In genomic region chr16:13250061-13250460, GRCm38 (mm10) we compare ENCODE assay signal across 30 mouse cellular contexts. TPM values are rescaled to one million over a fixed set of nuclear protein-coding genes. Genes with fewer than 3 reads are reported as not detected.
DNase-seq lines count a peak whose midpoint lies in the region; ATAC-seq and TF ChIP-seq lines count a peak whose summit lies in the region.
"Had no signal": no experiment of that assay in that cellular context is flagged by ENCODE, and none has a peak within 500 bp of the region (broad histone marks: within the 10 kb centered on the region; RNA-seq: fewer than 3 reads in every experiment).

No protein-coding gene starts in this region.

- no peaks in the 10 kb centered on the region for H3K4me1 ChIP-seq in lung, embryonic 14.5 days (ENCODE audit: insufficient read depth)
- H3K4me1 ChIP-seq in hindbrain, embryonic 13.5 days (replicated peaks), result no peaks in the 10 kb centered on the region
- H3K4me1 ChIP-seq: embryonic facial prominence, embryonic 13.5 days; embryonic facial prominence, embryonic 15.5 days had no signal

- no peaks in the 10 kb centered on the region for H3K36me3 ChIP-seq in lung, embryonic 14.5 days (ENCODE audit: insufficient read depth)
- no peaks in the 10 kb centered on the region for H3K36me3 ChIP-seq in hindbrain, embryonic 13.5 days
- H3K36me3 ChIP-seq: embryonic facial prominence, embryonic 13.5 days; embryonic facial prominence, embryonic 15.5 days; forebrain, embryonic 10.5 days; forebrain, embryonic 12.5 days; G1E had no signal

- H3K4me3 ChIP-seq in lung, embryonic 14.5 days (ENCODE audit: low read depth, low read length), result no peak overlapping the region
- no peak overlapping the region for H3K4me3 ChIP-seq in hindbrain, embryonic 13.5 days
- H3K4me3 ChIP-seq: embryonic facial prominence, embryonic 13.5 days; embryonic facial prominence, embryonic 15.5 days; erythroblast, embryonic 14.5 days; forebrain, embryonic 10.5 days; forebrain, embryonic 12.5 days had no signal

- no peaks in the 10 kb centered on the region for H3K27me3 ChIP-seq in lung, embryonic 14.5 days (ENCODE audit: insufficient read depth, low read length)
- no peaks in the 10 kb centered on the region for H3K27me3 ChIP-seq in hindbrain, embryonic 13.5 days
- H3K27me3 ChIP-seq: CH12.LX; embryonic facial prominence, embryonic 13.5 days; embryonic facial prominence, embryonic 15.5 days; forebrain, embryonic 12.5 days; Patski had no signal

- no peak overlapping the region for H3K4me2 ChIP-seq in lung, embryonic 14.5 days
- H3K4me2 ChIP-seq in hindbrain, embryonic 13.5 days, result no peak overlapping the region
- H3K4me2 ChIP-seq: embryonic facial prominence, embryonic 13.5 days; embryonic facial prominence, embryonic 15.5 days; forebrain, embryonic 12.5 days had no signal

- ATAC-seq in lung, embryonic 14.5 days (ENCODE audit: insufficient read depth), result no peak
- no peak for ATAC-seq in hindbrain, embryonic 13.5 days (ENCODE audit: low FRiP score)
- ATAC-seq: activated CD4-positive, CD25-positive, alpha-beta regulatory T cell, adult 4 months; CD4-positive, CD25-positive, alpha-beta regulatory T cell, adult 4 months; forebrain, embryonic 14.5 days; forebrain, embryonic 16.5 days; Patski had no signal

- peak; percentile 62 for DNase-seq in heart, adult 11 months
- no peak for DNase-seq in heart, postnatal 10 days
- DNase-seq in lung, embryonic 14.5 days, result peak; percentile 10
- DNase-seq in lung, postnatal 4 days, result no peak
- peak; percentile 73 for DNase-seq in Muller cell, postnatal 12 days (ENCODE audit: inconsistent ontology term)
- DNase-seq in adipocyte (ENCODE audit: low spot score), result peak; percentile 32
- no peak for DNase-seq in adrenal gland, adult 2 months
- DNase-seq: adrenal gland, adult 8-10 months; adrenal gland, postnatal 14 days; adrenal gland, postnatal 36 days; B cell, adult 2 months; cerebellum, adult 11-12 months; cerebellum, adult 2 months; cerebellum, adult 9-10 months; cerebellum, postnatal 10 days; cerebellum, postnatal 36 days; embryo, embryonic 11 days had no signal

- WGBS in lung, embryonic 14.5 days, result 39% methylated on average over 5 of the region's 5 CpGs
- 89% methylated on average over 5 of the region's 5 CpGs for WGBS in hindbrain, embryonic 13.5 days

- H3K9me3 ChIP-seq in lung, embryonic 14.5 days (ENCODE audit: low read depth, low read length), result no peaks in the 10 kb centered on the region
- no peaks in the 10 kb centered on the region for H3K9me3 ChIP-seq in hindbrain, embryonic 13.5 days
- H3K9me3 ChIP-seq: embryonic facial prominence, embryonic 13.5 days; embryonic facial prominence, embryonic 15.5 days; forebrain, embryonic 10.5 days; forebrain, embryonic 12.5 days; G1E had no signal

- H3K9ac ChIP-seq in lung, embryonic 14.5 days, result no peak overlapping the region
- H3K9ac ChIP-seq in hindbrain, embryonic 13.5 days, result no peak overlapping the region
- H3K9ac ChIP-seq: embryonic facial prominence, embryonic 13.5 days; embryonic facial prominence, embryonic 15.5 days; forebrain, embryonic 12.5 days had no signal

- TF ChIP-seq CTCF in lung, embryonic 14.5 days (IDR thresholded peaks at IDR 0.05; ENCODE audit: low read depth), result no peak

- no peak overlapping the region for H3K27ac ChIP-seq in lung, embryonic 14.5 days (ENCODE audit: low read depth)
- H3K27ac ChIP-seq in hindbrain, embryonic 13.5 days, result no peak overlapping the region
- H3K27ac ChIP-seq: embryonic facial prominence, embryonic 13.5 days; embryonic facial prominence, embryonic 15.5 days; forebrain, embryonic 10.5 days; forebrain, embryonic 12.5 days had no signal

- intact Hi-C loops in heart, postnatal 10 days (cut with DNase I), result no loop called here

RNA-seq across cellular contexts. Expression of gene Mrtfb, which starts 6.2 kb away (rescaled TPM):
- total RNA-seq in heart, postnatal 10 days (2021), result 10 to 100 TPM; 36.9 to 40.6 TPM
- polyA plus RNA-seq in lung, embryonic 14.5 days (2014; fragmentation: Nextera tagmentation; extraction: Ambion mirVana), result 33.9 and 35.1 TPM in 2 replicates
- polyA plus RNA-seq in hindbrain, embryonic 13.5 days (2015; fragmentation: Nextera tagmentation; extraction: Ambion mirVana), result 10.7 and 12.7 TPM in 2 replicates
- 10 to 100 TPM; 27.2 to 33.8 TPM for total RNA-seq in adrenal gland, adult 2 months (2021)
- 6.3 and 9.1 TPM in 2 replicates for polyA plus RNA-seq in adrenal gland, adult 2 months (2012; rRNA removed)

Comparison
In these comparisons a context has a peak if more than half of its experiments do, and no peak if none do; other contexts are left out.
1. DNase-seq: peak in heart, adult 11 months (single experiment), lung, embryonic 14.5 days (single experiment), Muller cell, postnatal 12 days (single experiment) and adipocyte (single experiment); none in heart, postnatal 10 days (0 of 2), lung, postnatal 4 days (0 of 2) and adrenal gland, adult 2 months (single experiment).